Mouse (Mus musculus): Measurements from ENCODE around the gene Mis18a.

Gene Mis18a

GRCm38 (mm10) chr16:90727233-90728115 lies at the start of gene Mis18a:
Gene Mis18a (minus strand): TSS chr16:90727404.
- DNase-seq (ENCODE audit: low read depth) = peak; percentile 97

GRCm38 (mm10) chr16:90775946-90776520 lies 48.8 kb upstream of the Mis18a start:
- DNase-seq (ENCODE audit: low read depth) = no peak

- no peak for DNase-seq (ENCODE audit: low read depth)
These were observed 47.4 kb upstream of the Mis18a start for GRCm38 (mm10) chr16:90774646-90775045.

GRCm38 (mm10) chr16:90774216-90774615 lies 47.0 kb upstream of the Mis18a start:
- no peak for DNase-seq (ENCODE audit: low read depth)

- DNase-seq (ENCODE audit: low read depth) = no peak
These were observed 39.8 kb upstream of the Mis18a start for GRCm38 (mm10) chr16:90766919-90767454.

GRCm38 (mm10) chr16:90765195-90765877 lies 38.1 kb upstream of the Mis18a start:
- DNase-seq (ENCODE audit: low read depth) = peak; percentile 50

- no peak for DNase-seq (ENCODE audit: low read depth)
These were observed 33.3 kb upstream of the Mis18a start for GRCm38 (mm10) chr16:90760515-90760914.

GRCm38 (mm10) chr16:90759335-90759734 lies 32.1 kb upstream of the Mis18a start:
- DNase-seq (ENCODE audit: low read depth) = no peak

- no peak for DNase-seq (ENCODE audit: low read depth)
These were observed 26.3 kb upstream of the Mis18a start for GRCm38 (mm10) chr16:90753386-90753941.

GRCm38 (mm10) chr16:90748169-90748568 lies 21.0 kb upstream of the Mis18a start:
- DNase-seq (ENCODE audit: low read depth) = no peak

GRCm38 (mm10) chr16:90747143-90747542 lies 19.9 kb upstream of the Mis18a start:
- DNase-seq (ENCODE audit: low read depth) = no peak

GRCm38 (mm10) chr16:90738092-90738956 lies 11.1 kb upstream of the Mis18a start, which contains the start of gene Mrap:
Gene Mrap (plus strand): TSS chr16:90738207.
- DNase-seq (ENCODE audit: low read depth) = no peak

GRCm38 (mm10) chr16:90736672-90737270 lies 9.6 kb upstream of the Mis18a start:
- DNase-seq (ENCODE audit: low read depth) = no peak

GRCm38 (mm10) chr16:90735611-90736010 lies 8.4 kb upstream of the Mis18a start:
- DNase-seq (ENCODE audit: low read depth) = peak; percentile 37

GRCm38 (mm10) chr16:90726600-90727227 lies 490 bp downstream of the Mis18a start:
- DNase-seq (ENCODE audit: low read depth) = no peak

GRCm38 (mm10) chr16:90724051-90724450 lies 3.2 kb downstream of the Mis18a start:
- no peak for DNase-seq (ENCODE audit: low read depth)

- DNase-seq (ENCODE audit: low read depth) = no peak
These were observed 16.9 kb downstream of the Mis18a start for GRCm38 (mm10) chr16:90710313-90710712.

GRCm38 (mm10) chr16:90709711-90710289 lies 17.4 kb downstream of the Mis18a start:
- DNase-seq (ENCODE audit: low read depth) = peak; percentile 12

GRCm38 (mm10) chr16:90706279-90706678 lies 20.9 kb downstream of the Mis18a start:
- no peak for DNase-seq (ENCODE audit: low read depth)

All from NIH3T3 (cell line).